Mouse (Mus musculus) testis, adult 10 weeks (tissue): ENCODE results near the gene Duoxa1. TPM values are rescaled to one million over a fixed set of nuclear protein-coding genes. Genes with fewer than 3 reads are reported as not detected.

Source experiments
- polyA plus RNA-seq: library from polyadenylated mRNA; stranded (reverse); fragments of 350-450 nt; fragmentation: Illumina TruSeq; extraction: RNeasy Lipid Tissue Mini Kit (QIAGEN cat#74804); gene quantifications from one replicate; pipeline ENCODE4 v1.2.3, GENCODE M21; 2014; ENCODE audit warnings: low read depth, low replicate concordance

Gene Duoxa1
- not detected for polyA plus RNA-seq

GRCm38 (mm10) chr2:122313536-122313935, at the start of gene Duoxa1:
Gene Duoxa1, minus strand, starts transcription at chr2:122313730.

GRCm38 (mm10) chr2:122315372-122315771, 1.8 kb upstream of the Duoxa1 start, which contains the start of gene Duox1:
Gene Duox1, plus strand, starts transcription at chr2:122315672.

DNA sequence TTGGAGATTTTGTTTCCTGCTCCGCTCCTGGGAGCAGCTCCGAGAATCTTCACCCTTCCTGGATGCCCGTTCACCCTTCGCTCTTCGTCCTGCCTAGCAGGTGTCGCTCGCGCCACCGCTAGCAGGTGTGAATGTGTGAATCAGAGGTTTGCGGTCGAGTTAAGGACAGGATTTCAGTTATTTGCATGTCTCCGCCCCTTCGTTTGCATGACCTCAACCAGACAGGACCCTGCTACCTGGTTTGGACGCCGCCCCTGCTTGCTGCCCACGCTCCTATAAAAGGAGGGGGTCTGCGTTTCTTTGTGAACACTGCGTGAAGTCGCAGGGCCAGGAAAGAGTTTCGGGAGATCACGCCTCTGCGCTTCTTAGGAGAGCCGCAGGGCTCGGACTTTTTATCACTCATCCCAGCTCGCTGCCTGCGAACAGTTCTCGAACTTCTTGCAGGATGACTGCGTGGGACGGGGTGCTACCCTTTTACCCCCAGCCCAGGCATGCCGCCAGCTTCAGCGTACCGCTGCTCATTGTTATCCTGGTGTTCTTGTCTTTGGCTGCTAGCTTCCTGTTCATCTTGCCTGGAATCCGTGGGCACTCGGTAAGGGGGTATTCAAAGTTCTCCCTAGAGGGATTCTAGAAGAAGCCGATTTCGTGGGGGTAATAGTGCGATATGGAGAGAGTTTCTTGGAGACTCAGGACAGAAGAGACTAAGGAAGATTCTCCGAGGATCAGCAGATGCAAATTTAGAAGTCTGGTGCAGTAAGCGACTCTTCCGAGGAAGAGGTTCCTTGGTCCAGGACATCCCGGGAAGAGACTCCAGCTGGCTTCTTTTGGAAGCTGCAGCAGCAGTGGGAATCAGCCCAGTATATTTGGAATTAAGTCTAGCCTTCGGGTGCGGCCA, 14.7 kb downstream of the Duoxa1 start, which contains the start of gene Duoxa2:
Duoxa2 (plus strand) TSS at position 305 of the 895 bp plus-strand sequence.

GRCm38 (mm10) chr2:122298096-122298499, 15.4 kb downstream of the Duoxa1 start, which contains the start of gene Duox2:
Gene Duox2, minus strand, starts transcription at chr2:122298449.

Other genes with a start within 250 kb of the Duoxa1 start
- 5.5 TPM for gene Spg11, start 195.3 kb downstream of the Duoxa1 start, polyA plus RNA-seq
- gene B2m, start 166.0 kb downstream of the Duoxa1 start, polyA plus RNA-seq = 233 TPM
- gene Trim69, start 153.0 kb downstream of the Duoxa1 start, polyA plus RNA-seq = 202 TPM
- 0.29 TPM for gene Patl2, start 127.5 kb downstream of the Duoxa1 start, polyA plus RNA-seq
- gene Terb2, start 127.5 kb downstream of the Duoxa1 start, polyA plus RNA-seq = 18.3 TPM
- 1,442 TPM for gene Sord, start 79.0 kb downstream of the Duoxa1 start, polyA plus RNA-seq
- gene Duox2, start 15.3 kb downstream of the Duoxa1 start, polyA plus RNA-seq = not detected
- gene Duoxa2, start 14.8 kb downstream of the Duoxa1 start, polyA plus RNA-seq = not detected
- gene Duox1, start 1.9 kb upstream of the Duoxa1 start, polyA plus RNA-seq = not detected
- gene Shf, start 55.4 kb upstream of the Duoxa1 start, polyA plus RNA-seq = 0.42 TPM
- gene Slc28a2, start 112.7 kb upstream of the Duoxa1 start, polyA plus RNA-seq = 0.90 TPM
- 0.10 TPM for gene Gm14085, start 171.2 kb upstream of the Duoxa1 start, polyA plus RNA-seq